Mouse (Mus musculus) left cerebral cortex, adult 8-10 months (tissue): Measurements from ENCODE around the gene Plekha5. TPM values are rescaled to one million over a fixed set of nuclear protein-coding genes. Genes with fewer than 3 reads are reported as not detected.
A peak's percentile ranks its signal among the peaks of the same experiment; 100 is the strongest.

ENCODE experiments used
- DNase-seq, 2 experiments: peaks; one replicate each; pipeline ENCODE4 v3.0.0; 2022; ENCODE audit warnings: low spot score in 2 of 2
- total RNA-seq, 4 experiments: library from RNA; stranded (reverse); gene quantifications; 2 replicates each; pipeline ENCODE4 v1.2.4; 2022

Gene Plekha5
- total RNA-seq, 4 experiments from 2014 or later: 124 to 132 (median 127) TPM

DNA sequence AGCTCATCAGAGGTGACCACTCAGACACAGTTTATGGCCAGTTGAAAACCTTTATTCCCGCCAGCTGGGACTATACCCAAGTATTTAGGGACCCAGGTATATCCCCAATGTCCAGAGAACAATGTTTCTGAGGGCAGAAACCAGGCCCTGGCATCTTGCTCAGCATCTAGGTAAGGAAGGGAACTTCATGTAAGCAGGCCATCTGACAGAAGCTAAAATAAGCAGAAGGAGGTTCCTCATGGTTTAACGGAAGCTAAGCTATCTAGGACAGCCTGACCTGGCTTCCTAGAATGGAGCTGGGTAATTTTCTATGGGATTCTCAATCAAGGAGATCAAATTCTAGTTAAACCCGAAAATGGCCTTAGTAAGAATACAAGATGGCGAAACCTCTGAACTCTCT lies 185.7 kb downstream of the Plekha5 start:
- DNase-seq: no peak

- DNase-seq: no peak
Observed at GRCm38 (mm10) chr6:140610117-140610516, 186.3 kb downstream of the Plekha5 start.

- DNase-seq: no peak
Observed at GRCm38 (mm10) chr6:140611282-140611681, 187.4 kb downstream of the Plekha5 start.

GRCm38 (mm10) chr6:140611893-140612473 lies 188.1 kb downstream of the Plekha5 start:
- DNase-seq: no peak

DNA sequence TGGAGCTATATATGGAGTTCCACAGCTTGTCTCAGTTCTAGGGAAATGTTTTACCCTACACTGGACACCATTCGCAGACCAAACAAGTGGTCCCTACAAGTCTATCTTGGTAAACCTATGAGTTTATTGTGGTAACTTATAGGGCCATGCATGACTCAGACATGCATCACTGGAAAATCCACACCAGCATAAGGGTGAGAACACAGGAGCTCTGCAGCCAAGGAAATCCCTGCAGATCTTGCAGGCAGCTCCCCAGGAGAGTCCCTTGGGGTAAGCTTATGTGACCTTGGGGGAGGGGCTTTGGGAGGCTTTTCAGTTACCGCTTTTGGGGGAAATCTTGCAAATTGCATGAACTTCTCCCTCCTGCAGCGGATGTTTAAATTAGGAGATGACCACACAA lies 190.0 kb downstream of the Plekha5 start:
- DNase-seq: no peak

DNA sequence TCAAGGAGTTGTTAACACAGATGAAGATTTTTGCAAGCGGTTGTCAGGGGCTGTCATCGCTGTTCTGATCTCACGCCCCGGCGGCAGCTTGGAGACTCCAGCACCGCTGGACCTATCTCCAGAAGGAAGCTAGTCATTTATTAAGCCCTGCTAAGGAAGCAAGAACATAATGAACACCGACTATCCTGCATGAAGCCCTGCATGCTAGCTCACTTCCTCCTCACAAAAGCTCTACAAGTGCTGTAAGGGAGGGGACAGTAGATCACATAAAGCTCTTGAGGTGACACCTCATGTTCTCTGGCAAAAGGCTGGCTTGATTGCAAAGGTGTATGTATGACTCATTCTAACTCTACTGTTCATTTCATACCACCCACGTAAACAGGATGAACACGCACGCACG lies 190.9 kb downstream of the Plekha5 start:
- DNase-seq: no peak

- DNase-seq: no peak
Observed at GRCm38 (mm10) chr6:140620531-140621349, 196.9 kb downstream of the Plekha5 start.

DNA sequence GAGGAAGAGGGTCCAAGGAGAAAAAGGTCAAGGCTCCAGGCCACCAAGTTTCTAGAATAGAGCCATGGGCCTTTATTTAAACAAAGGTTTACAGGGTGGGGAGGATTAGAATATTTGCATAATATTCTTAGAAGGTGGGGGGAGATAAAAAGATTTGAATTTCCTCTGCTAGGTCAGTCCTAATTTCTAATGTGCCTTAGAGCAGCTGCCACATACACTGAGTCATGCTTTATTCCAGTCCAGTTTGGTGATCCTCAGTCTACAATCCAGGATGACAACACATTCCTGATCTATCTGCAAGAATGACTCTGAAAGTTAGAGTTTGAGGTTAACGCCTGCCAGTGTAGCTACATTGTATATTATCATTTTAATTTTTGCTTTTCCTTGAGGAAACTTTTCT lies 197.8 kb downstream of the Plekha5 start:
- DNase-seq: no peak

- peak in 1 of 2 experiments; percentile 43 for DNase-seq
Observed at GRCm38 (mm10) chr6:140622391-140623225, 198.8 kb downstream of the Plekha5 start, which contains the start of gene Aebp2. Gene Aebp2 (plus strand): TSS chr6:140622663.

GRCm38 (mm10) chr6:140623226-140624095 lies 199.6 kb downstream of the Plekha5 start:
- peak; percentile 82 to 94 for DNase-seq

GRCm38 (mm10) chr6:140624096-140625051 lies 200.5 kb downstream of the Plekha5 start:
- DNase-seq: no peak

DNA sequence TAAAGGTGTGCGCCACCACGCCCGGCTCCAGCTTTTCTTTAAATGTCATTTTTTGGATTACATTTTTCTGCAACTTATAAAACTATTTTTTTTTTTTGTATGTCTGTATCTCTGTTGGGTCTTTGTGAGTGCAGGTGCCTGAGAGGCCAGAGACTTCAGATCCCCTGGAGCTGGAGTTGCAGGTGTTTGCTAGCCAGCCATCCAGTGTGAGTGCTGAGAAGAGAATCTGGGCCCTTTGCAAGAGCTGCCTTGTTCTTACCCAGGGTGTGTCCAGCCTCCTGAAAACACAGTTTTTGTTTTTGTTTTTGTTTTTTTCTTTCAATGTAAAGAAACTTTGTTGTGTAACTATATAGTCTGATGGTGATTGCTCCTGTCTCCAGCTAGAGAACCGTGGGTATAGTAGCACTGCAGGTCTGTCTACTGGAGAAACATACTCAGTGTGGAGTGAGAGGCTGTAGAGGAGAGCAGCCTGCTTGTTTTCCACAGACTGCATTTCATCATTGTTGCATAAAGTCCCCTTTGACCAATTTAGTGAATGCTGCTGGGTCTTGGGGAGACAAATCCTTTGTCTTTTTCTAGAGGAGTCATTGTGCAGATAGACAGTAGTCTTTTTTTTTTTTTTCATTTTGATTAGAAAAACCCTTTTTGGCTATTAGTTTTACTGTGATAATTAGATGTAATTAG lies 205.5 kb downstream of the Plekha5 start:
- DNase-seq: no peak

DNA sequence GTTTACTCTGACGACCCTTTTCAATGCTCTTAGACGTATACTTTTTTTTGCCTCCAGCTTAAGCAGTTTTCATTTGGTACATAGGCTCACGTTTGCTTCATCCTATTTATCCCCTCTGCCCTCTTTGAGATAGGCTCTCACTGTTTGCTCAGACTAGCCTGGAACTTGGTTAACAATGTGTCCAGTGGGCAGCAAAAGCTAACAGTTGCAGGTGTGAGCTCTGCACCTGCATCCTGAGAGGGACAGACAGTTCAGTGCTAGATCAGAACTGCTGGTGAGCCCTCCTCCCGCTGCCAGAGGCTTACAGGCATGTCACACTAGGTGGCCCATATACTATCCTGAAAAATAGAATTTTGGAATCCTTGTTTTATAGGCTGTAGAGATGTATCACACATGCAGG lies 206.5 kb downstream of the Plekha5 start:
- no peak for DNase-seq

DNA sequence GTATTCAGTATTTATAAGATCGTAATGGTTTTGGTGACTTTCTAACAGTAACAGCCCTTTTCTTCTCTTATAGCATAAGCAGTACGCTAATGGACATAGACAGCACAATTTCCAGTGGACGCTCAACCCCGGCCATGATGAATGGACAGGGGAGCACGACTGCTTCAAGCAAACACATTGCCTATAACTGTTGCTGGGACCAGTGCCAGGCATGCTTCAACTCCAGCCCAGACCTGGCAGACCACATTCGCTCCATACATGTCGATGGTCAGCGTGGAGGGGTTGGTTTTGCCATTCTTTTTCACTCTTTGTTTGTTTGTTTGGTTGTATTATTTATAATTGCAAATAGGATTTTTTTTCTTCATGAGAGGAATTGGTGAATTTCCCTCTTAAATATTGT lies 209.8 kb downstream of the Plekha5 start:
- DNase-seq: no peak

DNA sequence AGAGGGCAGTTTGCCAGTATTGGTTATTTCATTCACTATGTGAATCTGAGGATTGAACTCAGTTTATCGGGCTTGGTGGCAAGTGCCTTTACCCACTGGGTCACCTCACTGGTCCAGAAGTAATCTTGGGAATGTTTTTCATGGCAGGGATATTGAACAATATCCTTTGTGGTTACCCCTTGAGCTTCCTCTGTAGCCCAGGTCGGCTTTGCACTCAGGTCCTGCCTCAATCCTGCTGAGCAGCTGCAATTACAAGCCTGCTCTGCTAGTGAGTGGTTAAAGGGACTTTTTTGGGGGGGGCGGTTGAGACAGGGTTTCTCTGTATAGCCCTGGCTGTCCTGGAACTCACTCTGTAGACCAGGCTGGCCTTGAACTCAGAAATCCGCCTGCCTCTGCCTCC lies 212.4 kb downstream of the Plekha5 start:
- DNase-seq: no peak

DNA sequence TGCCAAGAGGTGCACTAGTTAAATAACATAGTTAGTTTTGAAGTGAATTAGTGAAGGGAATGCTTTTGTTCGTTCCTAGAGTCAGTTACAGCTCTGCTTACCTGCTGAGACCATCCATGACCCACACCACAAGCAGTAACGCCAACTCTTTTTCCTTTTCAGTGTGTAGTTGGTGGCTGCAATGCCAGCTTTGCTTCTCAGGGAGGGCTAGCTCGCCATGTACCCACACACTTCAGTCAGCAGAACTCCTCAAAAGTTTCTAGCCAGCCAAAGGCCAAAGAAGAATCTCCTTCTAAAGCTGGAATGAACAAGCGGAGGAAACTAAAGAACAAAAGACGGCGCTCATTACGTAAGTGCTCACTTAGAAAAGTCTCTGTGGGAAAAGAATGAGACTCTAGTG lies 218.2 kb downstream of the Plekha5 start:
- DNase-seq: no peak

DNA sequence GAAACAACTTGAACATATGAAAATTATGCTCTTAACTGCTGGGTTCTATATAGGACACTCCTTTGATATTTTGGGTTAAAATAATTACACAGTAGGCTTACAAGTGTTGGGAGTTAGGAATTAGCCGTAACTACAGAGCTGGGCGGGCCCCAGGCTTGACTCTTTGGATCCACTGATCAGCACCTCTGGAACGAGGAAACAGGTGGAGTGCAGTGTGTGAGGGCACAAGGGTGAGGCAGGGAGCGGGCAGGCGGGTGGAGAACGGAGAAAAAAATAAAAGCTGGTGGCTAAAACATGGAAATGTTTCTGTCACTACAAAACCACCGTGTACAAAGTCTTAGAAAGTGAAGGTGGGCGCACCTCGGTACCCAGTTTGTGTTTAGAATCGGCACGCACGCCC lies 218.8 kb downstream of the Plekha5 start:
- no peak for DNase-seq

GRCm38 (mm10) chr6:140645931-140646330 lies 222.1 kb downstream of the Plekha5 start:
- no peak for DNase-seq
